Mouse (Mus musculus): Measurements from ENCODE around the gene 2610002M06Rik.

2610002M06Rik gene

DNA sequence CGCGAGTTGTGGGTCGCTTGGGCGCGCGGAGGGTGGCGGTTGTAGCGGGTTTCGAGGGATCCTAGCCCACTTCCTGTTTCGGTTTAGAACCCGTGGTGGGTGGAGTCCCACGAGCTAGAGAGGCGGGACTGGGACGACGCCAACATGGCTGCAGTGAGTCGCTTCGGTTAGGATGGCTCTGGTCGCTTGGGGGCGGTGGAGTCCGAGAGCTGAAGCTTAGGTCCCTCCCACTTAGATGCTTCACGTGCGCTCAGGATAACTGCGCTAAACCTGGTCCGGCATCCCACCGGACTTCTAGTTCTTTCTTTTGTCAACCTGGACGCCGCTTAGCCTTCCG lies at the start of gene 2610002M06Rik:
Gene 2610002M06Rik (minus strand): TSS at position 117 of the 337 bp plus-strand sequence.
- DNase-seq (ENCODE audit: low spot score): peak; percentile 86

- DNase-seq (ENCODE audit: low spot score): peak; percentile 1
Observed at GRCm38 (mm10) chrX:107858165-107858564, 42.0 kb upstream of the 2610002M06Rik start.

GRCm38 (mm10) chrX:107816726-107817125 lies 592 bp upstream of the 2610002M06Rik start:
- no peak for DNase-seq (ENCODE audit: low spot score)

- DNase-seq (ENCODE audit: low spot score): peak; percentile 23
Observed at GRCm38 (mm10) chrX:107815502-107816217, 474 bp downstream of the 2610002M06Rik start.

DNA sequence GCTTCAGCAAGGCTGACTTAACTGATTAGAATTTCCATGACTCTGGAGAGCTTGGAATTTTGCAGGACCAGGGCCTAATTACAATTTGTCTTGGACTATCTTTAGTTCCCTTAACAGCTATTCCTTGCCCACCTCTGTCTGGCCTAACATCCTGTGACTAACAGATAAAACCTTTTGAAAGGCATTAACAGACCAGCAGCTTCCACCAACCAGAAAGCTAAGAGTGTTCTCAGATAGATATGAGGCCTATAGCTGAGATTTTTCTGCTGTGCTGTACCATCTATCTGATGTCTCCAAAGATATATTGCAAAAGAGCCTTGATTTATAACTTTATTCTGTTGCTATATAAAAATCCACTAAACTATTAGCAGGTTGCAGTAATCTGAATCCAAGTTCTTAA lies 4.0 kb downstream of the 2610002M06Rik start:
- DNase-seq (ENCODE audit: low spot score): no peak

- DNase-seq (ENCODE audit: low spot score): no peak
Observed at GRCm38 (mm10) chrX:107796919-107797318, 19.2 kb downstream of the 2610002M06Rik start.

DNA sequence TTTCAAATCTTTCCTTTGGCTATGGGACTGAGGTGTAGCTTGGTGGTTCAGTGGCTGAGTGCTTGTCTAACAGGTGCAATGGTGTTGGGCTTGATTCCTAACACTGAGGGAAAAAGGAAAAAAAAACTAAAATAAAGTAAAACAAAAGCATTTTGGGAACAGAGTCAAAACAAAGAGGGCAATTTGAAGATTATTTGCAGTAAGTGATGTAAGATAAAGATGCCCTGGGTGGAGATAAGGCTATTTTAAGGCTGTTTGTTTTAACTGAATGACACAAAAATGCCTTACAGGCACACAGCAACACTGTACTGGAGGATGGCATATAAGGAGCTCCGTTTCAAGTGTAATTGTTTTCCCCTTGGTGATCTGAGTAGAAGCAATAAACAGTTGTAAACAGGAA lies 20.3 kb downstream of the 2610002M06Rik start:
- no peak for DNase-seq (ENCODE audit: low spot score)

- DNase-seq (ENCODE audit: low spot score): no peak
Observed at GRCm38 (mm10) chrX:107792290-107792689, 23.8 kb downstream of the 2610002M06Rik start, which contains the start of gene Tent5d. Gene Tent5d, plus strand, starts transcription at chrX:107792590.

GRCm38 (mm10) chrX:107790750-107791493 lies 25.2 kb downstream of the 2610002M06Rik start:
- peak; percentile 42 for DNase-seq (ENCODE audit: low spot score)

DNA sequence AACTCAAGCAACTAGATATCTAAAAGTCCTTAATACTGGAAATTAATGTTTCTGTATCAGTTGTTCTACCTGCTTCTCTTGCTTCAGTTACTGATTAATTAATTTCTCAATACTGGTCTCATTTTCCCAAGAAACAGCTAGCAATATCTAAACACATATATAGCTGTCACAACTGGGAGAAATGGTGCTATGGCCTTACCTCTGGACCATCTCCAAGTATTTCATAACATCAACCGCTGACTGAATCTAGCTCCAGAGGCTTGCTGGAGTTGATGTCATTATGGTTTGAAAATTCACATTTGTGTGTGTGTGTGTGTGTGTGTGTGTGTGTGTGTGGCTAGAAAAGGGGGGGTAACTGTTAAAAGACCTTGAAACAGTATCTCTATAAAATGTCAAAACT lies 26.0 kb downstream of the 2610002M06Rik start:
- no peak for DNase-seq (ENCODE audit: low spot score)

- peak; percentile 21 for DNase-seq (ENCODE audit: low spot score)
Observed at GRCm38 (mm10) chrX:107767896-107768295, 48.2 kb downstream of the 2610002M06Rik start.

Measured in retina, embryonic 14.5 days (tissue).